Mouse (Mus musculus): ENCODE measurements around the gene Cuta. TPM values are rescaled to one million over a fixed set of nuclear protein-coding genes. Genes with fewer than 3 reads are reported as not detected.

The Cuta gene
- polyA plus RNA-seq, 1 experiment from 2014 or later, result 148 TPM

- H3K36me3 ChIP-seq, result peaks cover 68% of the 10 kb centered on the region
- no peak overlapping the region for H3K9ac ChIP-seq
- no peak overlapping the region for H3K4me3 ChIP-seq
- no peaks in the 10 kb centered on the region for H3K9me3 ChIP-seq
- H3K4me1 ChIP-seq (replicated peaks), result peaks cover 37% of the 10 kb centered on the region
- no peak for ATAC-seq (ENCODE audit: low FRiP score)
- H3K27me3 ChIP-seq, result no peaks in the 10 kb centered on the region
- H3K4me2 ChIP-seq, result no peak overlapping the region
- H3K27ac ChIP-seq, result no peak overlapping the region
- 85% methylated on average over 5 of the region's 12 CpGs for WGBS
Measured at GRCm38 (mm10) chr17:26970221-26970620, 30.9 kb upstream of the Cuta start.

DNA sequence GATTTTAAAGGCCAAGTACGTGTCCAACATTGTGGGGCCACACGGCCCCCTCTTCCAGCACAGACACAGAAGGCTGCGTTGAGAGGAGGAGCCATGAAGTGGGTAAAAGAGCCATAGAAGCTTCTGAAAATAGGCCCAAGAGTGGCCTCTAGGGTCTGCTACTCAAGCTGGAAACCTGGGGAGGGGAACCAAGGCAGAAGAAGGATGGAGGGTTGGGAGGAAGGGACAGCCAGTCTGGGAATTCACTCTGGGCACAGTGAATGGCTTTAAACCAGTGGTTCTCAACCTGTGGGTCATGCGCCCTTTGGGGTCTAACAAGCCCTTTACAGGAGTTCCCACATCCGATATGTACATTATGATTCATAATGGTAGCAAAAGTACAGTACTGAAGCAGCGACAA is 29.9 kb upstream of the Cuta start:
- WGBS, result 90% methylated on average over 6 of the region's 6 CpGs
- H3K36me3 ChIP-seq, result peaks cover 68% of the 10 kb centered on the region

DNA sequence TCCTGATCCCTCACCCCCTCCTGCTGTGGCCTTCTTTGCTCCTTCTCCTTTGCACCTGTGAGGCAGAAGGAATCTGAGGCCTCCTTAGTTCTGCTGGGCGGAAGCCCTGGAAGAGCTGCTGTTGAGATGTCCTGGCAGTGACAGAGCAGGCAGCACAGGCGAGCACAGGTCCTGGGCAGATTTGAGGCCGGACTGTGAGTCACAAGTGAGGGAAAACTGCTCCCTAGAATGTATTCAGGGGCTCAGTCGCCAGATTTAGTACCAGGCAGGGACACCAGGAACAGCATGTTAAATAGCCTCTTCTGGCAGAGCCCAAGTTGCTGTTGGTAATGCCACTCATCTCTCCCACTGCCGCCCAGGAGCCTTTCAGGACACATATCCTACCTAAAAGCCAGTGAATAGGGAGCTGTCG is 28.8 kb upstream of the Cuta start:
- Histone ChIP-seq H3K9ac (no peak overlapping the region), H3K4me3 (no peak overlapping the region), H3K36me3 (peaks cover 76% of the 10 kb centered on the region), H3K4me2 (no peak overlapping the region), H3K27ac (no peak overlapping the region), H3K4me1 (replicated peaks) (peaks cover 19% of the 10 kb centered on the region), H3K27me3 (no peaks in the 10 kb centered on the region), H3K9me3 (no peaks in the 10 kb centered on the region)
- ATAC-seq (ENCODE audit: low FRiP score), result no peak
- 78% methylated on average over 6 of the region's 6 CpGs for WGBS

More for the DNA sequence above, 29.9 kb upstream of the Cuta start:
- no peaks in the 10 kb centered on the region for H3K27me3 ChIP-seq
- H3K4me1 ChIP-seq (replicated peaks), result peaks cover 28% of the 10 kb centered on the region
- no peaks in the 10 kb centered on the region for H3K9me3 ChIP-seq
- no peak overlapping the region for H3K9ac ChIP-seq
- no peak overlapping the region for H3K27ac ChIP-seq
- H3K4me3 ChIP-seq, result no peak overlapping the region
- ATAC-seq (ENCODE audit: low FRiP score), result no peak
- H3K4me2 ChIP-seq, result no peak overlapping the region

DNA sequence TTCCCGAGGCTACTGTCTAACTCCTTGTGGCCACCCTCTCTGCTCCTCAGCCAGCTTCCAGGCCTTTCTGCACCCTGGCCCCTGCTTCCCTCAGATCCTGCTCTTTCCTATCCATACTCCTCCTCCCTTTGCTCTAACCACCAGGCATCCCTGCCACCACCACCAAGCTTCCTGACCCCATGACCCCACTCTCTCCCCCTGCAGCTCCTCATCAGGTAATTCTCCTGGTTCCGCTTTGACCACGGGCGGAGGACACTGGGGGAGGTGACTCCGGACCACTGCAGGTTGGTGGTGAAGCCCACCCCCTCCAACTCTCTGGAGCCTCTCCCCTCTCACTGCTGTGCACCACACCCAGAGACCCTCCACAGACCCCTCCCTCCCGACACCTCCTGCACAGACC is 28.1 kb upstream of the Cuta start:
- Histone ChIP-seq H3K4me2 (no peak overlapping the region), H3K27ac (no peak overlapping the region), H3K4me3 (no peak overlapping the region), H3K4me1 (replicated peaks) (peaks cover 18% of the 10 kb centered on the region), H3K9me3 (no peaks in the 10 kb centered on the region), H3K27me3 (no peaks in the 10 kb centered on the region), H3K36me3 (peaks cover 83% of the 10 kb centered on the region), H3K9ac (no peak overlapping the region)
- 87% methylated on average over 6 of the region's 6 CpGs for WGBS
- no peak for ATAC-seq (ENCODE audit: low FRiP score)

- Histone ChIP-seq H3K4me2 (no peak overlapping the region), H3K27me3 (no peaks in the 10 kb centered on the region), H3K9ac (no peak overlapping the region), H3K27ac (no peak overlapping the region), H3K4me3 (no peak overlapping the region), H3K9me3 (no peaks in the 10 kb centered on the region), H3K4me1 (replicated peaks) (peaks cover 14% of the 10 kb centered on the region), H3K36me3 (peaks cover 88% of the 10 kb centered on the region)
- WGBS, result 89% methylated on average over 11 of the region's 11 CpGs
- no peak for ATAC-seq (ENCODE audit: low FRiP score)
Measured at GRCm38 (mm10) chr17:26966993-26967392, 27.6 kb upstream of the Cuta start.

DNA sequence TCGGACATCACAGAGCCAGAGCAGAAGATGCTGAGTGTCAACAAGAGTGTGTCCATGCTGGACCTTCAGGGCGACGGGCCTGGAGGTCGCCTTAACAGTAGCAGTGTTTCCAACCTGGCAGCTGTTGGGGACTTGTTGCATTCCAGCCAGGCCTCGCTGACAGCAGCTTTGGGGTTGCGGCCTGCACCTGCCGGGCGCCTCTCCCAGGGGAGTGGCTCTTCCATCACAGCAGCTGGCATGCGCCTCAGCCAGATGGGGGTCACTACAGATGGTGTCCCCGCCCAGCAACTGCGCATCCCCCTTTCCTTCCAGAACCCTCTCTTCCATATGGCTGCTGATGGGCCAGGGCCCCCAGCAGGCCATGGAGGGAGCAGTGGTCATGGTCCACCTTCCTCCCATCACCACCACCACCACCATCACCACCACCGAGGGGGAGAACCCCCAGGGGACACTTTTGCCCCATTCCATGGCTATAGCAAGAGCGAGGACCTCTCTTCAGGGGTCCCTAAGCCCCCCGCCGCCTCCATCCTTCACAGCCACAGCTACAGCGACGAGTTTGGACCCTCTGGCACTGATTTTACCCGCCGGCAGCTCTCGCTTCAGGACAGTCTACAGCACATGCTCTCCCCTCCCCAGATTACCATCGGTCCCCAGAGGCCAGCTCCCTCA is 22.3 kb upstream of the Cuta start:
- no peak overlapping the region for H3K9ac ChIP-seq
- peaks cover 97% of the 10 kb centered on the region for H3K36me3 ChIP-seq
- no peak overlapping the region for H3K4me3 ChIP-seq
- no peaks in the 10 kb centered on the region for H3K27me3 ChIP-seq
- WGBS, result 90% methylated on average over 21 of the region's 21 CpGs
- H3K27ac ChIP-seq, result no peak overlapping the region
- no peaks in the 10 kb centered on the region for H3K9me3 ChIP-seq
- no peaks in the 10 kb centered on the region for H3K4me1 ChIP-seq (replicated peaks)
- H3K4me2 ChIP-seq, result no peak overlapping the region
- ATAC-seq (ENCODE audit: low FRiP score), result no peak

DNA sequence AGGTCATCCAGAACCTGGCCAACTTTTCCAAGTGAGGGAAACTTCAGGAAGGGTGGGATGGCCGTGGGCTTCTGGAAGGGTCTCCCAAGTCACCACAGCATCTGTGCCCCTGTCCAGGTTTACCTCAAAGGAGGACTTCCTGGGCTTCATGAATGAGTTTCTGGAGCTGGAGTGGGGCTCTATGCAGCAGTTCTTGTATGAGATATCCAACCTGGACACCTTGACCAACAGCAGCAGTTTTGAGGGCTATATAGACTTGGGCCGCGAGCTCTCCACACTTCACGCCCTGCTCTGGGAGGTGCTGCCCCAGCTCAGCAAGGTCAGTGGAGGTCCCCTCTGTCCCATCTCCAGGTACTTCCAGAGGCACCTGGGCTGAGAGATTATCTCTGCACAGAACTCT is 20.4 kb upstream of the Cuta start:
- H3K4me3 ChIP-seq, result no peak overlapping the region
- H3K27me3 ChIP-seq, result no peaks in the 10 kb centered on the region
- ATAC-seq (ENCODE audit: low FRiP score), result no peak
- no peak overlapping the region for H3K27ac ChIP-seq
- H3K9me3 ChIP-seq, result no peaks in the 10 kb centered on the region
- WGBS, result 97% methylated on average over 4 of the region's 4 CpGs
- H3K9ac ChIP-seq, result no peak overlapping the region
- no peak overlapping the region for H3K4me2 ChIP-seq
- H3K36me3 ChIP-seq, result peaks cover 97% of the 10 kb centered on the region
- peaks cover 3% of the 10 kb centered on the region for H3K4me1 ChIP-seq (replicated peaks)

DNA sequence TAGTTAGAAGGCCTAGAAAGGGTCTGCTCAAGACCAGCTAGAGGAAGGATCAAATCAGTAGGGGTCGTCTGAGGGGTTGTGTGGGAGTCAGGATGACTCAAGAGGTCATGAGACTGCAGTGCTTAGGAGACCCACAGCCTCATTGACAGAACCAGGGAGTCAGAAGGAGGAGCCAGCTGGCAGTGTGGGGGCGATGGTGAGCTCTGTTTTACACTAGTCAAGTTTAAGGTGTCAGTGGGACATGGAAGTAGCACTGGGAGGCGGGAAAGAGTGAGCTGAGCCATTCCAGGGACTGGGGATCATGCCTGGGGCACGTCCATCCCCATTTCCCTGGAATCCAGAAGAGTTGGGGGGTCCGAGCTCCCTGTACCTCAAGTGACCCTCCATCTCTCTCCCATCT is 19.5 kb upstream of the Cuta start:
- Histone ChIP-seq H3K9ac (no peak overlapping the region), H3K36me3 (peaks cover 90% of the 10 kb centered on the region), H3K27ac (no peak overlapping the region), H3K4me1 (replicated peaks) (peaks cover 12% of the 10 kb centered on the region), H3K4me2 (no peak overlapping the region), H3K9me3 (no peaks in the 10 kb centered on the region), H3K4me3 (no peak overlapping the region), H3K27me3 (no peaks in the 10 kb centered on the region)
- no peak for ATAC-seq (ENCODE audit: low FRiP score)
- WGBS, result 66% methylated on average over 5 of the region's 5 CpGs

DNA sequence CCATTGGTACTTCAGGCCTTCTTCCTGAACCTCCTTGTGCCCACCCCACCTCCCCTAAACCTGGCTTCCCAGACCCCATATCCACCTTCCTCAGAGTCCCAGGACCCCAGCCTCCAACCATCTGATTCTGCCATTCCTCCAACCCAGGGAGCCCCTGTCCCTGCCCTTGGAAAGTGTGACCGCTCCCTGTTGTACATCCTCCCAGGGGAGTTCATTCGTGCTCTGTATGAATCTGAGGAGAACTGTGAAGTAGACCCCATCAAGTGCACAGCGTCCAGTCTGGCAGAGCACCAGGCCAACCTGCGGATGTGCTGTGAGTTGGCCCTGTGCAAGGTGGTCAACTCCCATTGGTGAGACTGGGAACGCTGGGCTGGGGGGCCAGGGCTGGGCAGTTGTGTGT is 18.5 kb upstream of the Cuta start:
- Histone ChIP-seq H3K9me3 (no peaks in the 10 kb centered on the region), H3K4me2 (no peak overlapping the region), H3K4me3 (no peak overlapping the region), H3K4me1 (replicated peaks) (peaks cover 22% of the 10 kb centered on the region), H3K27me3 (no peaks in the 10 kb centered on the region), H3K36me3 (peaks cover 83% of the 10 kb centered on the region), H3K9ac (no peak overlapping the region), H3K27ac (no peak overlapping the region)
- WGBS, result 98% methylated on average over 5 of the region's 5 CpGs
- ATAC-seq (ENCODE audit: low FRiP score), result no peak

DNA sequence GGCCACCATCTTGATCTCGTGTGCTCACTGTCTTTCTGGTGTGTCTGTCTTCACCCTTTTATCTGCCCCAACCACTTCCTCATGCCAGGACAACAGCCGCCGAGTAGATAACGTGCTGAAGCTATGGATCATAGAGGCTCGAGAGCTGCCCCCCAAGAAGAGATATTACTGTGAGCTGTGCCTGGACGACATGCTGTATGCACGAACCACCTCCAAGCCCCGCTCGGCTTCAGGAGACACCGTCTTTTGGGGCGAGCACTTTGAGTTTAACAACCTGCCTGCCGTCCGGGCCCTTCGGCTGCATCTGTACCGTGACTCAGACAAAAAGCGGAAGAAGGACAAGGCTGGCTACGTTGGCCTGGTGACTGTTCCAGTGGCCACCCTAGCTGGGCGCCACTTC is 17.5 kb upstream of the Cuta start:
- H3K9ac ChIP-seq, result no peak overlapping the region
- ATAC-seq (ENCODE audit: low FRiP score), result no peak
- H3K4me3 ChIP-seq, result no peak overlapping the region
- WGBS, result 93% methylated on average over 18 of the region's 18 CpGs
- peaks cover 74% of the 10 kb centered on the region for H3K36me3 ChIP-seq
- no peaks in the 10 kb centered on the region for H3K27me3 ChIP-seq
- peaks cover 31% of the 10 kb centered on the region for H3K4me1 ChIP-seq (replicated peaks)
- no peaks in the 10 kb centered on the region for H3K9me3 ChIP-seq
- no peak overlapping the region for H3K27ac ChIP-seq
- no peak overlapping the region for H3K4me2 ChIP-seq

GRCm38 (mm10) chr17:26956309-26956708 is 16.9 kb upstream of the Cuta start:
- WGBS, result 86% methylated on average over 5 of the region's 5 CpGs
- Histone ChIP-seq H3K27me3 (no peaks in the 10 kb centered on the region), H3K27ac (no peak overlapping the region), H3K9me3 (no peaks in the 10 kb centered on the region), H3K4me3 (no peak overlapping the region), H3K4me2 (no peak overlapping the region), H3K36me3 (peaks cover 68% of the 10 kb centered on the region), H3K9ac (no peak overlapping the region), H3K4me1 (replicated peaks) (peaks cover 37% of the 10 kb centered on the region)
- ATAC-seq (ENCODE audit: low FRiP score), result no peak

DNA sequence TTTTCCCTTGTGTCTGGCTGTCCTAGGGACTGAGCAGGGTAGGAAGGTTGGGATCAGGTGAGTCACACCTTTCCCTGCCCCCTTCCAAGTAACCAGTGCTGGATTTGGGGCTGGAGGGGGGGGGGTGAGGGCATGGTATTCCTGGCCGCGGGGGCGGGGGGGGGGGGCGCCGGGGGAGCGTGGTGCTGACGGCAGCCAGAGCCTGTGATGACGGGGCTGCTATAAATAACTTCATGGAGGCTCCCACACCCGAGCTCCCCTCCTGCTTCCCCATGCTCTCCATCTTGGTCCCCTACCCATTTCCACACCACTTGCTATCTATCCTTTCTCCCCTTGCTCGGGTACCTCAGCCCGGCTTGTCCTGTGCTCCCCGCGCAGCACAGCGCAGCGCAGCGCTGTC is 14.4 kb upstream of the Cuta start:
- peak overlapping the region; percentile 85 for H3K27ac ChIP-seq
- 12% methylated on average over 12 of the region's 16 CpGs for WGBS
- ATAC-seq (ENCODE audit: low FRiP score), result no peak
- no peaks in the 10 kb centered on the region for H3K27me3 ChIP-seq
- peaks cover 61% of the 10 kb centered on the region for H3K4me1 ChIP-seq (replicated peaks)
- H3K36me3 ChIP-seq, result peaks cover 42% of the 10 kb centered on the region
- peak overlapping the region; percentile 89 for H3K9ac ChIP-seq
- no peaks in the 10 kb centered on the region for H3K9me3 ChIP-seq
- peak overlapping the region; percentile 42 for H3K4me3 ChIP-seq
- peak overlapping the region; percentile 85 for H3K4me2 ChIP-seq

DNA sequence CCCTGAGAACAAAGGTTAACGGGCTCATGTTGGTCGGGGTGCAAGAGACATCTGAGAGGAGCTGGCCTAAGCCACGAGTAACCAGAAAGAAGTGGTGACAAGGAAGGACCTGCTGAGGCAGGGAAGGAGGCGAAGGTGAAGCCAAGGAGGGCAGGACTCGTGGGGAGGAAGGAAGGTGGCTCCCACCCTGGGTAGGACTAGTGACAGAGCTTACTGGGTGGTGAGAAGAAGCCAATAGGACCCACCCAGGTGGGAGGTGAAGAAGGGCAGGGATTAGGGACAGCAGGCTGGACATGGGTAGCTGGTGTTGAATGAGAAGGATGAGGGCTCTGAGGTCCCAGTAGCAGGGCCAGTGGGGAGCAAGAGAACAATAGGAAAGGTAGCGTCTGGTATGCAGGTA is 13.8 kb upstream of the Cuta start:
- peak overlapping the region; percentile 85 for H3K4me2 ChIP-seq
- H3K9me3 ChIP-seq, result no peaks in the 10 kb centered on the region
- peaks cover 61% of the 10 kb centered on the region for H3K4me1 ChIP-seq (replicated peaks)
- H3K27ac ChIP-seq, result peak overlapping the region; percentile 85
- H3K27me3 ChIP-seq, result no peaks in the 10 kb centered on the region
- peak overlapping the region; percentile 89 for H3K9ac ChIP-seq
- peaks cover 37% of the 10 kb centered on the region for H3K36me3 ChIP-seq
- no peak for ATAC-seq (ENCODE audit: low FRiP score)
- WGBS, result 27% methylated on average over 6 of the region's 6 CpGs
- peak overlapping the region; percentile 42 for H3K4me3 ChIP-seq

Data from hindbrain, embryonic 13.5 days (tissue).